Mouse (Mus musculus) spleen, adult 2 months (tissue): ENCODE results near the gene Sucla2.

ENCODE experiments used
- CTCF ChIP-seq: fragments of 200-500 bp; IDR thresholded peaks from 2 replicates; pipeline ENCODE4 v1.5.1; 2011; ENCODE audit warnings: mild to moderate bottlenecking, inconsistent platforms; ENCODE audit not compliant: insufficient read depth, insufficient read length, insufficient replicate concordance; ENCODE audit errors: extremely low read depth
- POLR2A ChIP-seq: fragments of 200-500 bp; IDR thresholded peaks from 2 replicates; pipeline ENCODE4 v1.6.1; 2011; ENCODE audit warnings: low read depth, low read length, inconsistent platforms

DNA sequence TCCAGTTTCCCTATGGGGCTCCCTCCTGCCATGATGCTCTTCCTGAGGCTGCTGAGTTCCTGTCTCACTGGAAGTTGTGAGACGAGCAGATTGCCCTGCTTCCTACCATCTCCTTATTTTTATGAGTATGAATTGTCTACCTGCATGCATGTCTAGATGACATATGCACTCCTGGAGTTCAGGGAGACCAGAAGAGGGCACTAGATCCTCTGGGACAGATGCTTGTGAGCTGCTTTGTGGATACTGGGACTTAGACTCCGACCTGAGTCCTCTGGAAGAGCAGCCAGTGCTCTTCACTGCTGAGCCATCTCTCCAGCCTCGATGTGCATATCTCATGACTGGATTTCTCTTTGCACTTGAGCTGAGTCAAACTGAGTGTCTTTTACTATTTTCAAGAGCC, 100.3 kb downstream of the Sucla2 start:
- TF ChIP-seq CTCF (no peak), POLR2A (no peak)
